Mouse (Mus musculus): ENCODE measurements around the gene Adarb2. TPM values are rescaled to one million over a fixed set of nuclear protein-coding genes. Genes with fewer than 3 reads are reported as not detected.
A peak's percentile ranks its signal among the peaks of the same experiment; 100 is the strongest.

Gene Adarb2
- polyA plus RNA-seq, 1 experiment from 2014 or later = 0.29 TPM

- Histone ChIP-seq H3K4me2 (ENCODE audit: low read depth, low read length) (no peak overlapping the region), H3K9me3 (ENCODE audit: control insufficient read depth, low read length) (no peaks in the 10 kb centered on the region), H3K27me3 (ENCODE audit: control insufficient read depth, insufficient read depth, low read depth, low read length) (no peaks in the 10 kb centered on the region), H3K9ac (ENCODE audit: low read length) (no peak overlapping the region), H3K36me3 (ENCODE audit: control insufficient read depth, insufficient read depth, low read length) (no peaks in the 10 kb centered on the region), H3K4me1 (replicated peaks; ENCODE audit: control insufficient read depth, insufficient read depth, low read length) (no peaks in the 10 kb centered on the region), H3K27ac (ENCODE audit: low read length) (no peak overlapping the region), H3K4me3 (ENCODE audit: low read length) (no peak overlapping the region)
- ATAC-seq (ENCODE audit: low read depth) = no peak
- WGBS = 73% methylated on average over 1 of the region's 1 CpGs
Observed at GRCm38 (mm10) chr13:8478731-8479130, 276.1 kb downstream of the Adarb2 start.

GRCm38 (mm10) chr13:8479970-8480369 lies 277.3 kb downstream of the Adarb2 start:
- H3K4me3 ChIP-seq (ENCODE audit: low read length) = no peak overlapping the region
- H3K4me1 ChIP-seq (replicated peaks; ENCODE audit: control insufficient read depth, insufficient read depth, low read length) = no peaks in the 10 kb centered on the region
- no peak overlapping the region for H3K27ac ChIP-seq (ENCODE audit: low read length)
- no peaks in the 10 kb centered on the region for H3K36me3 ChIP-seq (ENCODE audit: control insufficient read depth, insufficient read depth, low read length)
- H3K9ac ChIP-seq (ENCODE audit: low read length) = no peak overlapping the region
- no peak overlapping the region for H3K4me2 ChIP-seq (ENCODE audit: low read depth, low read length)
- no peaks in the 10 kb centered on the region for H3K9me3 ChIP-seq (ENCODE audit: control insufficient read depth, low read length)
- no peak for ATAC-seq (ENCODE audit: low read depth)
- H3K27me3 ChIP-seq (ENCODE audit: control insufficient read depth, insufficient read depth, low read depth, low read length) = no peaks in the 10 kb centered on the region

GRCm38 (mm10) chr13:8481347-8481746 lies 278.7 kb downstream of the Adarb2 start:
- H3K27me3 ChIP-seq (ENCODE audit: control insufficient read depth, insufficient read depth, low read depth, low read length) = no peaks in the 10 kb centered on the region
- H3K9ac ChIP-seq (ENCODE audit: low read length) = no peak overlapping the region
- no peak for ATAC-seq (ENCODE audit: low read depth)
- no peaks in the 10 kb centered on the region for H3K36me3 ChIP-seq (ENCODE audit: control insufficient read depth, insufficient read depth, low read length)
- no peak overlapping the region for H3K4me3 ChIP-seq (ENCODE audit: low read length)
- no peaks in the 10 kb centered on the region for H3K4me1 ChIP-seq (replicated peaks; ENCODE audit: control insufficient read depth, insufficient read depth, low read length)
- no peaks in the 10 kb centered on the region for H3K9me3 ChIP-seq (ENCODE audit: control insufficient read depth, low read length)
- H3K27ac ChIP-seq (ENCODE audit: low read length) = no peak overlapping the region
- 56% methylated on average over 3 of the region's 3 CpGs for WGBS
- H3K4me2 ChIP-seq (ENCODE audit: low read depth, low read length) = no peak overlapping the region

GRCm38 (mm10) chr13:8484592-8485272 lies 282.1 kb downstream of the Adarb2 start:
- Histone ChIP-seq H3K4me2 (ENCODE audit: low read depth, low read length) (no peak overlapping the region), H3K4me1 (replicated peaks; ENCODE audit: control insufficient read depth, insufficient read depth, low read length) (no peaks in the 10 kb centered on the region), H3K27ac (ENCODE audit: low read length) (no peak overlapping the region), H3K4me3 (ENCODE audit: low read length) (no peak overlapping the region), H3K9me3 (ENCODE audit: control insufficient read depth, low read length) (no peaks in the 10 kb centered on the region), H3K9ac (ENCODE audit: low read length) (no peak overlapping the region), H3K36me3 (ENCODE audit: control insufficient read depth, insufficient read depth, low read length) (no peaks in the 10 kb centered on the region), H3K27me3 (ENCODE audit: control insufficient read depth, insufficient read depth, low read depth, low read length) (no peaks in the 10 kb centered on the region)
- peak; percentile 84 for ATAC-seq (ENCODE audit: low read depth)
- WGBS = 43% methylated on average over 4 of the region's 4 CpGs

GRCm38 (mm10) chr13:8487756-8488434 lies 285.2 kb downstream of the Adarb2 start:
- Histone ChIP-seq H3K27me3 (ENCODE audit: control insufficient read depth, insufficient read depth, low read depth, low read length) (no peaks in the 10 kb centered on the region), H3K36me3 (ENCODE audit: control insufficient read depth, insufficient read depth, low read length) (no peaks in the 10 kb centered on the region), H3K4me2 (ENCODE audit: low read depth, low read length) (no peak overlapping the region), H3K4me3 (ENCODE audit: low read length) (no peak overlapping the region), H3K27ac (ENCODE audit: low read length) (no peak overlapping the region), H3K9me3 (ENCODE audit: control insufficient read depth, low read length) (no peaks in the 10 kb centered on the region), H3K9ac (ENCODE audit: low read length) (no peak overlapping the region), H3K4me1 (replicated peaks; ENCODE audit: control insufficient read depth, insufficient read depth, low read length) (no peaks in the 10 kb centered on the region)
- no peak for ATAC-seq (ENCODE audit: low read depth)
- WGBS = 48% methylated on average over 5 of the region's 5 CpGs

- no peaks in the 10 kb centered on the region for H3K4me1 ChIP-seq (replicated peaks; ENCODE audit: control insufficient read depth, insufficient read depth, low read length)
- H3K27ac ChIP-seq (ENCODE audit: low read length) = no peak overlapping the region
- no peaks in the 10 kb centered on the region for H3K36me3 ChIP-seq (ENCODE audit: control insufficient read depth, insufficient read depth, low read length)
- H3K4me2 ChIP-seq (ENCODE audit: low read depth, low read length) = no peak overlapping the region
- no peak overlapping the region for H3K4me3 ChIP-seq (ENCODE audit: low read length)
- no peak for ATAC-seq (ENCODE audit: low read depth)
- no peaks in the 10 kb centered on the region for H3K9me3 ChIP-seq (ENCODE audit: control insufficient read depth, low read length)
- no peak overlapping the region for H3K9ac ChIP-seq (ENCODE audit: low read length)
- 68% methylated on average over 5 of the region's 5 CpGs for WGBS
- H3K27me3 ChIP-seq (ENCODE audit: control insufficient read depth, insufficient read depth, low read depth, low read length) = no peaks in the 10 kb centered on the region
Observed at GRCm38 (mm10) chr13:8493363-8493762, 290.7 kb downstream of the Adarb2 start.

- Histone ChIP-seq H3K9ac (ENCODE audit: low read length) (no peak overlapping the region), H3K4me2 (ENCODE audit: low read depth, low read length) (no peak overlapping the region), H3K9me3 (ENCODE audit: control insufficient read depth, low read length) (no peaks in the 10 kb centered on the region), H3K4me1 (replicated peaks; ENCODE audit: control insufficient read depth, insufficient read depth, low read length) (no peaks in the 10 kb centered on the region), H3K27ac (ENCODE audit: low read length) (no peak overlapping the region), H3K4me3 (ENCODE audit: low read length) (no peak overlapping the region), H3K36me3 (ENCODE audit: control insufficient read depth, insufficient read depth, low read length) (no peaks in the 10 kb centered on the region), H3K27me3 (ENCODE audit: control insufficient read depth, insufficient read depth, low read depth, low read length) (no peaks in the 10 kb centered on the region)
- WGBS = 78% methylated on average over 5 of the region's 5 CpGs
- no peak for ATAC-seq (ENCODE audit: low read depth)
Observed at GRCm38 (mm10) chr13:8499551-8499950, 296.9 kb downstream of the Adarb2 start.

- Histone ChIP-seq H3K36me3 (ENCODE audit: control insufficient read depth, insufficient read depth, low read length) (no peaks in the 10 kb centered on the region), H3K27ac (ENCODE audit: low read length) (no peak overlapping the region), H3K27me3 (ENCODE audit: control insufficient read depth, insufficient read depth, low read depth, low read length) (no peaks in the 10 kb centered on the region), H3K4me2 (ENCODE audit: low read depth, low read length) (no peak overlapping the region), H3K9ac (ENCODE audit: low read length) (no peak overlapping the region), H3K9me3 (ENCODE audit: control insufficient read depth, low read length) (no peaks in the 10 kb centered on the region), H3K4me1 (replicated peaks; ENCODE audit: control insufficient read depth, insufficient read depth, low read length) (no peaks in the 10 kb centered on the region), H3K4me3 (ENCODE audit: low read length) (no peak overlapping the region)
- WGBS = 63% methylated on average over 7 of the region's 7 CpGs
- ATAC-seq (ENCODE audit: low read depth) = no peak
Observed at GRCm38 (mm10) chr13:8511069-8511817, 308.6 kb downstream of the Adarb2 start.

GRCm38 (mm10) chr13:8515979-8516715 lies 313.5 kb downstream of the Adarb2 start:
- Histone ChIP-seq H3K4me2 (ENCODE audit: low read depth, low read length) (no peak overlapping the region), H3K36me3 (ENCODE audit: control insufficient read depth, insufficient read depth, low read length) (no peaks in the 10 kb centered on the region), H3K4me1 (replicated peaks; ENCODE audit: control insufficient read depth, insufficient read depth, low read length) (no peaks in the 10 kb centered on the region), H3K9ac (ENCODE audit: low read length) (no peak overlapping the region), H3K9me3 (ENCODE audit: control insufficient read depth, low read length) (no peaks in the 10 kb centered on the region), H3K4me3 (ENCODE audit: low read length) (no peak overlapping the region), H3K27me3 (ENCODE audit: control insufficient read depth, insufficient read depth, low read depth, low read length) (no peaks in the 10 kb centered on the region), H3K27ac (ENCODE audit: low read length) (no peak overlapping the region)
- ATAC-seq (ENCODE audit: low read depth) = no peak
- 50% methylated on average over 4 of the region's 4 CpGs for WGBS
